Mouse (Mus musculus) embryo, embryonic 10 days (tissue): ENCODE data around the gene Batf3.
"Not testable (repeated sequence)": the region's sequence is repeated elsewhere in the genome, so short reads cannot be mapped to it uniquely, and the experiment has no call there.

Experiments
- DNase-seq: peaks from one replicate; pipeline ENCODE4 v3.0.0-alpha.2; 2015; ENCODE audit warnings: low spot score

Gene Batf3

DNA sequence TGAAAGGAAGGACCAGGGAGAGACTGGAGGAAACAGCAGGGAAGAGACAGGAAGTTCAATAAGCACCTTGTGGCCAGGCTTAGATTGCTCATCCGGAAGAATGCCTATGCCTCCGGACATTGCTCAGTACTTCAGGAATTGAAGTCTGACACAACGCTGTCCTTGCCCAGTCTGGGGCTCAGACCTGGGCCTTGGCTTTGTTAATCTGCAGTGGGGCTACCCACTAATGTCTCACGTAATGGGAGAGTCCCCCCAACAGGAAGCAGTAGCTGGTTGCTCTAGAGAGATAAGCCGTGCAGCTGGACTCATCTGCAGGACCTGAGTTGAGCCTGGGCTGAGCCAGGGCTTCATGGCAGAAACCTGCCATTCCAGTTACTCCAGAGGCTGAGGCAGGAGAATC is 35.3 kb downstream of the Batf3 start:
- no peak for DNase-seq

DNA sequence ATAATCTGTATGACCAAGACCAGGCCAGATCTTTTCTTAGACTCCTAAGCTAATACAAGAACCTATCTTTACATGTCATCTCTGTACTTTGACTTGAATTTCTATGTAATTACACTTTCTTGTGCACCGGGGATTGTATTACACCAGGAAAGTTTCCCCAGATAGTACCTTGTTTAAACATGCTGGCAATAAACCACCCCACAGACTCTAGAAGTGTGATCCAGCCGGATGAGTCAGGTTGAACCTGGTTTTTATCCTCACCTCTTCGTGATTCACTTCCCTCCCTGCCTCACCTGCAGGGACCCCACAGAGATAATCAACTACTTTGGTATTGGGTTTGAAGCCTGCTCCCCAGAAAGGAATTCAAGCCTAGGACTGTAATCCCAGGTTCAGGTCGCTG is 37.8 kb downstream of the Batf3 start:
- DNase-seq, result no peak

DNA sequence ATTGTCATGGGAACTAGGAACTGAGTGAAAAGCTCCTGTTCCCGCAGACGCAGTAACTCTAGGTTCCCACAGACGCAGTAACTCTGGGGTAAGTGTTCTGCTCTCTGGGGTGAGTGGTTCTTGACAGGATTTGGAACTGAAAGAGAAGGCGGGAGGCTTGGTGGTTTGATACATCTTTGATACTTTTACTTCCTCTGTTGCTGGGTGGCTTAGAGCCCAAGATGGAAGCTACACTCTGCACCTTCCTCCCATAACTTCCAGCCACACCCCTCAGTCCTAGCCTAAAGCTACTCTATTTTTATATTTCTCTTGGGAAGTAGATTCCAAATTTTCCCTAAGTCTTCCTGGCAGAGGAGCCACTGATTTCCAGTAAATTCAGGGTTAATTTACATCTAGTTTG is 40.8 kb downstream of the Batf3 start:
- no peak for DNase-seq

DNA sequence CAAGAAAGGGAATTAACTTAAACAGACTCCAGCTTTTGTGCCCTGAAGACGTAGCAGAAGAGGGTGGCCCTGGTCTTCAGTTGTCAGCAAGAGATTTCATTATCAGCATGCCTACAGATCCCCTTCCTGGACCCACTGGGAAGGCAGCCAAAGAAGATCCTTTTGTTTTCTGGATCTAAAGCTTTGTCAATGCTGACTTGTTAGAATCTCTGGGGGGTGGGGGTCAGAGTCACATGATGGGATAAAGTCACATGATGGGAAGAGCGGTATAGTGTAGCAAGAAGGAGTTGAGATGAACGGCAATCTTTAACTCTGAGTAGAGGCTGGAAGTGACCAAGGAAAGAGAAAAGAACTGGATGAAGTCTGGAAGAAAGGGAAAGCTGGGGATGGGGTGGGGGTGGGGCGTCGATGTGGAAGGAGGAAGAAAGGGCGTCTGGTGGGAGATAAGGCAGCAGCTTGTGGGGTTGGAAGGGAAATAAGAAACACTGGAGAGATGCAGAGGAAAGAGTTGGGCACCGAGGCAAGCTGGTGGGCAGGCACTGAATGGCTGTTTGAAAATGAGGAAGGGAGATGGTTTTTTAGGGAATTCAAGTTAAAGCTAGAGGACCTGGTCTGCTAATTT is 41.3 kb downstream of the Batf3 start:
- DNase-seq, result no peak

DNA sequence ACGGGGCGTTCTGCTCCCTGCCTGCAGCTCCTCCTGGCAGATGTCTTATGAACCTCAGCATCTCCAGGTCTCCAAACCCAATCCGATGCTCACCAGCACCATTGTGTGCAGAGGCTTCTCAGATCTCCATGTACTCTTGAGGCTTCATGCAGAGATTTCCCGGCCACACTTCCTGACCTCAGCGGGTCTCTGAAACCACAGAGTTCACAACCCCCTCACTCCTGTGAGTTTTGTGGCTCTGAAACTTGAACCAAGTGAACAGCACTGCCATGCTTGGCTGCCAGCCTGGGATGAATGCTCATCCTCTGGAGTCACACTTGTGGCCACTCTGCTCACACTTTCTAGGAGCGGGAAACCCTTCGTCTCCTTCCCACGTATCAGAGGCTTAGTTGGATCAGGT is 43.3 kb downstream of the Batf3 start:
- DNase-seq, result no peak

DNA sequence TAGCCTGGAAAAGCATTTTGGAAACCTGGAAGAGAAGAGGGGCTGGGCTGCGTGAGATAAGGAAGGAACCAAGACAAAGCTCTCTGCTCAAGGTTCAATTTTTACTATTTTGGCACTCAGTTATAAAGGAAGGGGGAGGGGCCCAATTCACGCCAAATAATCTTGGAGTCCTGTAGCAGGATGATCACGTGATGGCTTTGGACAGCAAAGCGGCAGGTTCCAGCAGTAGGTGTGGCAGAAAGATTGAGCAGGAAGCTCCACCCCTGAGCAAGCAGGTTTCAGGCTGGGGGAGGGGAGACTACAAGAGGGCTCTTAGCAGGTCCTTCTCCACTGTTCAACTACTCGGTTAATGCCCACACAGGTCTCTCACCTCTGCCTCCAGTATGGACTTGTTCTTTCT is 51.8 kb downstream of the Batf3 start:
- not testable (repeated sequence) for DNase-seq

DNA sequence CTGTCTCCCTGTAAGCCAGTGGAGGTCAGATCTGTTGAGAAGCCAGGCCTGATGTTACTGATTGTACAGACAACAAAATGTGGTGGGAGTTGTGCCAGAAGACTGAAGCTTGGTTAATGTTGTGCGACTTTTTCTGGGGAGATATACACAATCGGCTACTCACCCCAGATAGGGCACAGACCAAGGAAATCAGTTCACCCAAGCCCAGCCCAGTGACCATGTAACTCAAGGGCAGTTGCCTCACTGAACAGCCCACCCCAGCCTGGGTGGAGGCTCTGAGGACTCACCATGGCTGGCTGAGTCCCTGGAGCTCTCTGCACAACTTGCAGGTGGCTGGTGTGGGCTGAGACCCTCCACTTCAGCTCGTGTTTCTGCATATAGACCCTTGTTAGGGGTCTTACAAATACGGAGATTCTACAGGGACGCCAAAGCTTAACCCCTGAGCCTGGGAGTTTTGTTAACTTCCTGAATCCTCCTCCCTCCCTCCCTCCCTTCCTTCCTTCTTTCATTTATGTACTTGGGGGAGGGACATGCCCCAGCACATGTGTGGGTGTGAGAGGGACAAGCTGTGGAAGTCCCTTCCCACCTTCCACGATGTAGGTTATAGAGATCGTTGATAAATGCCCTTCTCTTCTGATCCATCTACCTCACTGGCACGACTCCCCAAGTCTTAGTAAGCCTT is 53.4 kb downstream of the Batf3 start:
- DNase-seq, result no peak

DNA sequence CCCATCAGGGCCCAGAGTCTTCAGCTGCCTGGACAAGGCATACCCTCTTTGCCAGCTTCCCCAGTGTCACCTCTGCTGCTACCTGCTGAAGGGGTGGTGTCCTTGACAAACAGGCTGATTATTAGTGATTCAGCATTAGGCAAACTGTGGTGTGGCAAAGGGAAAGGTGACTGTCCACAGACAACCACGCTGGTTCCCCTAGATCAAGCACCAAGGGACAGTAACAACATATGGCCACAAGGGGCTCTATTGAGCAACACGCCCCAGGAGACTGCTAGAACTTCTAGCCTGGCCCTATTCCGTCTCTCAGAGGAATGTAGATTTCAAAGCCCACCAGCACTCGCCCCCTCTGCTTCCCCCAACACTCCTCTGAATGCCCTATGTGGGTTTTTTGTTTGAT is 55.4 kb downstream of the Batf3 start:
- DNase-seq, result peak; percentile 74

DNA sequence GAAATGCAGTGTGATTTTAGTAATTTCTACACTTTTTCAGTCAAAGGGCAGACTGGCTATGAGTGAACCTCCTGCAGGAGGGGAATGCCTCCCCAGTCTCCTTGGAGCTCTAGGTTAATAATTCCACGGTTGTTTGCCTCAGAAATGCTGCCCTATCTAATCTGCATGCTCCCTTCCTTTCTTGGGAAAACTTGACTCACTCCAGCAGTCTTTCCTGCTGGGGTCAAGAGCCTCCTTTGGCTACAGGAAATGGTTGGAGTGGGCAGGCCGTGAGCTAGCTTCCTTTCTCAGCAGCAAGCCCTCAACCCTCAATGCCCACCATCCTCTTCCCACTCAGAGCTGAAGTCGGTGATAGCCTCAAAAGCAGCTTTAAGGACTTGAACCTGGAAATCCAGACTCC is 56.7 kb downstream of the Batf3 start:
- DNase-seq, result no peak
